Mouse (Mus musculus) mature B cell (primary cell): ENCODE data around the gene Tac4.

ENCODE experiments used
- in situ Hi-C: fragments of 300-500 bp; cut with MboI; formaldehyde crosslinking; loops from 2 replicates; pipeline ENCODE4 v1.14.3; 2019

Tac4 gene

GRCm38 (mm10) chr11:95311425-95311807, 50.1 kb downstream of the Tac4 start:
- in situ Hi-C loops = no loop called here

- in situ Hi-C loops = no loop called here
These were observed 54.1 kb downstream of the Tac4 start for GRCm38 (mm10) chr11:95315215-95315955.

- in situ Hi-C loops = no loop called here
These were observed 56.8 kb downstream of the Tac4 start for GRCm38 (mm10) chr11:95318116-95318515.
